Mouse (Mus musculus) spleen, adult 12 weeks (tissue): ENCODE results near the gene Gm10491.

Source experiments
- DNase-seq: peaks from one replicate; pipeline ENCODE4 v3.0.0; 2022; ENCODE audit warnings: low spot score

Gm10491 gene

GRCm38 (mm10) chrX:7879819-7880218 is 27.8 kb downstream of the Gm10491 start:
- peak; percentile 31 for DNase-seq

- no peak for DNase-seq
These were observed 29.1 kb downstream of the Gm10491 start for GRCm38 (mm10) chrX:7878495-7878894.

- peak; percentile 70 for DNase-seq
These were observed 29.6 kb downstream of the Gm10491 start, which contains the start of gene Pim2 for GRCm38 (mm10) chrX:7878007-7878419. Gene Pim2, plus strand, starts transcription at chrX:7878262.

- no peak for DNase-seq
These were observed 37.8 kb downstream of the Gm10491 start for GRCm38 (mm10) chrX:7869826-7870225.

- DNase-seq = no peak
These were observed 39.1 kb downstream of the Gm10491 start for GRCm38 (mm10) chrX:7868506-7868905.

GRCm38 (mm10) chrX:7867141-7867540 is 40.5 kb downstream of the Gm10491 start:
- DNase-seq = no peak

GRCm38 (mm10) chrX:7865786-7866185 is 41.8 kb downstream of the Gm10491 start:
- no peak for DNase-seq

- DNase-seq = no peak
These were observed 42.3 kb downstream of the Gm10491 start for GRCm38 (mm10) chrX:7865343-7865742.

GRCm38 (mm10) chrX:7864551-7864950 is 43.1 kb downstream of the Gm10491 start:
- no peak for DNase-seq

GRCm38 (mm10) chrX:7863181-7863580 is 44.5 kb downstream of the Gm10491 start:
- DNase-seq = no peak

- no peak for DNase-seq
These were observed 48.4 kb downstream of the Gm10491 start for GRCm38 (mm10) chrX:7859191-7859753.
